Mouse (Mus musculus): Measurements from ENCODE around the gene Nudt2.
A peak's percentile ranks its signal among the peaks of the same experiment; 100 is the strongest.

- TF ChIP-seq CTCF (IDR thresholded peaks at IDR 0.05; ENCODE audit: low read depth) (peak; percentile 12; the same call in 1 of the 2 replicates), EP300 (IDR thresholded peaks at IDR 0.05; ENCODE audit: low read depth) (no peak)
These were observed 39.4 kb downstream of the Nudt2 start for GRCm38 (mm10) chr4:41504325-41504724.
